Mouse (Mus musculus) midbrain, embryonic 16.5 days (tissue): ENCODE measurements at regions not wholly inside any gene's neighbourhood (a gene's known extent, or its start where the extent isn't known, plus 50 kb on each side); places are given as distances from the start of the nearest gene placed in this dataset.

Experiments used
- ATAC-seq: fragments of 200-750 bp; cut with Nextera tagmentation; 2 replicates; pipeline ENCODE4 v1.8.0; 2017; ENCODE audit warnings: moderate TSS enrichment
- H3K27ac ChIP-seq: fragments of 300-500 bp; sonication (generic); 2 replicates; pipeline ENCODE4 v1.5.1; 2014; ENCODE audit warnings: mild to moderate bottlenecking, low read length, mixed read lengths
- H3K27me3 ChIP-seq: fragments of 300-500 bp; sonication (generic); 2 replicates; pipeline ENCODE4 v1.6.1; 2014; ENCODE audit warnings: low read depth, low read length, mixed read lengths; ENCODE audit not compliant: control insufficient read depth, insufficient read depth
- H3K36me3 ChIP-seq: fragments of 300-500 bp; sonication (generic); 2 replicates; pipeline ENCODE4 v1.6.1; 2014; ENCODE audit warnings: mild to moderate bottlenecking, low read length, moderate library complexity, mixed read lengths; ENCODE audit not compliant: control insufficient read depth, insufficient read depth
- H3K4me1 ChIP-seq: fragments of 300-500 bp; sonication (generic); 2 replicates; pipeline ENCODE4 v1.6.1; 2014; ENCODE audit warnings: mild to moderate bottlenecking, low read length, mixed read lengths; ENCODE audit not compliant: control insufficient read depth, insufficient read depth
- H3K4me2 ChIP-seq: fragments of 300-500 bp; sonication (generic); 2 replicates; pipeline ENCODE4 v1.6.1; 2014; ENCODE audit warnings: mild to moderate bottlenecking, low read length, mixed read lengths
- H3K4me3 ChIP-seq: fragments of 300-500 bp; sonication (generic); 2 replicates; pipeline ENCODE4 v1.5.1; 2014; ENCODE audit warnings: low read depth, mild to moderate bottlenecking, low read length, moderate library complexity, mixed read lengths
- H3K9ac ChIP-seq: fragments of 300-500 bp; sonication (generic); 2 replicates; pipeline ENCODE4 v1.6.1; 2014; ENCODE audit warnings: low read depth, low read length, mixed read lengths
- H3K9me3 ChIP-seq: fragments of 300-500 bp; sonication (generic); replicated peaks from 2 replicates; pipeline ENCODE4 v1.6.1; 2014; ENCODE audit warnings: mild to moderate bottlenecking, low read length, mixed read lengths; ENCODE audit not compliant: control insufficient read depth, poor library complexity, severe bottlenecking
- WGBS: fragments of 180-500 bp; shearing (Covaris S2); extraction: QIAGEN DNeasy Blood & Tissue Kit; methylation state at CpG from one replicate; pipeline ENCODE4 v1.1.7; 2014; 5-methylcytosine and 5-hydroxymethylcytosine counted together

DNA sequence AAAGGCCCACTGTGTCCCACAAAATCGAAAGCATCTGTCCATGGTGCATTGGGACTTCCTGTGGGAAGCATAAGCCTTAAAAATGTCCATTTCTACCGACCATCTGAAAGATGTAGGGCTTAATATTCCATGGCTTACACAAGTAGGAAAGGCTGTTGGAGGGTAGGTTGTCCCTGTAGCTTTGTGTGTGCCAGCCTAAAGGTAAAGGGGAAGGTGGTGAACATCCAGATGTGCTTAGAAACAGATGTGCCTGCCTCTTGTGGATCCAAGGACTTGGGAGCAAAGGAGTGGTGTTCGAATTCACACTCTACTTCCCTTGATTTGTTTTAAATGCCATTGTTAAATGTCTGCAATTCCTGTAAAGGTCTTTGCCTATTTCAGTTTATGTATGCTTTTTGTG, 265.9 kb upstream of the Lyplal1 start:
- no peak overlapping the region for H3K9ac ChIP-seq
- no peak for ATAC-seq
- no peaks in the 10 kb centered on the region for H3K9me3 ChIP-seq
- H3K4me3 ChIP-seq, result no peak overlapping the region
- 85% methylated on average over 3 of the region's 3 CpGs for WGBS
- H3K27ac ChIP-seq, result no peak overlapping the region
- H3K4me1 ChIP-seq, result no peaks in the 10 kb centered on the region
- no peaks in the 10 kb centered on the region for H3K27me3 ChIP-seq
- no peaks in the 10 kb centered on the region for H3K36me3 ChIP-seq
- no peak overlapping the region for H3K4me2 ChIP-seq

DNA sequence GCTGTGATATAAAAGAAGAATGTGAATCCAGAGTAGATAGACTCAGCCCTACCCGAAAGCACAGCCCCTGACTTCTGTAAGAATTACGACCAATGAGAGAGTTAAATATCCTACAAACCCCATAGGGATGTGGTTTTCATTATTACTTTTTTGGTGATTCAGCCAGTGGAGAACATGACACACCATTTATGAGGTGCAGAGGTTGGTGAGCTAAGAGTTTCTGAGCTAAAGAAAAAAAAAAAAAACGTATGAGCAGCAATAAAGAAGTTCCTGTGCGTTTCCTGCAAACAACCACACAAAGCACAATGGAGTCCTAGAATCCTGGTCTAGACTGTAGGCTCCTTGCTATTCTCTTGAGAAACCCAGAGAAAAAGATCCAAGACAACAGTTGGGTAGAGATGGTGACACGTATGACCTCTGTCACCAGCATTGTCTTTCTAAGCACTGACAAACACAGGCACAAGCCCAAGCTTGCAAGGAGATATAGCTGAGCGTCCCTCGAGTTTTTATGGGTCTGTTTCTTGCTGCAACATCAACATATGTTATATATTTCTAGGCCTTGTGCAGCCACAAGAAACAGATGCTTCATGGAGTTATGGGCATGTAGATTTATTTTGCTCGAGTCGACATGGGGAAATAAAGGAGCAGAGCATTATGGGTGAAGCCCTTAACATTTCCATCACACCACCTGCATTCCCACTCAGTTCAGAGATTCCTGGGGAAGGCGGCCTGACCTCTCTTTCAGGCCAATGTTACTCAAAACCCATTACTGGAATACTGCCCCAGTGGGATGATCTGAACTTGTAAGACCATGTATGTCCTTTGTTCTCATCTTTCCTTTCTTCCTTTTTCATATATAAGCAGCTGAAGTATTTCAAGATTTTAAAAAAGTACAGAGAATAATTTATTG, 263.1 kb upstream of the Lyplal1 start:
- 89% methylated on average over 10 of the region's 10 CpGs for WGBS
- no peak for ATAC-seq
- Histone ChIP-seq H3K4me1 (no peaks in the 10 kb centered on the region), H3K27me3 (no peaks in the 10 kb centered on the region), H3K36me3 (no peaks in the 10 kb centered on the region), H3K9me3 (no peaks in the 10 kb centered on the region), H3K27ac (no peak overlapping the region), H3K4me2 (no peak overlapping the region), H3K9ac (no peak overlapping the region), H3K4me3 (no peak overlapping the region)

DNA sequence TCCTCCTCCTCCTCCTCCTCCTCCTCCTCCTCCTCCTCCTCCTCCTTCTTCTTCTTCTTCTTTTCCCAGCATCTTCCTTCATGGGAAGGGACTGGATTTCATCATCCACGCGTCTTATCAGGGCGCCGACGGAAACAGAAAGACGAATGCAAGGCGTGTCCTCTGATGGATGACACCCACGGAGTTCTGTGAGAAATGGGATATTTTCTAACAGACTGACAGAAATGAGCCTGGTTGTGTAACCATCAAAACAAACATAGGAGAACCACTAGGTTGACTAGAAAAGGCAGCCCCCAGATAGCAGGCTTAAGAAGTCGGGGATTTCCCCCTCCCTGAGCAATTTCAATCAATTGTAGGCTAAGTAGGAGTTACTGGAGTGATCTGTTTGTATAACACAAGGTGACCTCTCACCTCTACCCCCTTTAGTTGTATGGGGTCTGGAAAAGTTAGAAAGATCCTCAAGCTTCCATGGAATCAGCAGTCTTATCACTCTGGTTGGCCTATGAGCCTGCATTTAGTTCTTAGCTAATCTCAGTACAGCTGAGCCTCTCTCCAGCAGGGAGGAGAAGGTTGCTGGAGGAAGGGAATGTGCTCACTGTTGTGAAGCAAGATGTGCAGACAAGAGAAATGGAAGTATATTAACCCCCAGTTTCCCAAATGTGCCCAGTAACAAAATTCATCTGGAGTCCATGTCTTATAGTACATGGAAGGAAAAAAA, 260.0 kb upstream of the Lyplal1 start:
- H3K9me3 ChIP-seq, result no peaks in the 10 kb centered on the region

DNA sequence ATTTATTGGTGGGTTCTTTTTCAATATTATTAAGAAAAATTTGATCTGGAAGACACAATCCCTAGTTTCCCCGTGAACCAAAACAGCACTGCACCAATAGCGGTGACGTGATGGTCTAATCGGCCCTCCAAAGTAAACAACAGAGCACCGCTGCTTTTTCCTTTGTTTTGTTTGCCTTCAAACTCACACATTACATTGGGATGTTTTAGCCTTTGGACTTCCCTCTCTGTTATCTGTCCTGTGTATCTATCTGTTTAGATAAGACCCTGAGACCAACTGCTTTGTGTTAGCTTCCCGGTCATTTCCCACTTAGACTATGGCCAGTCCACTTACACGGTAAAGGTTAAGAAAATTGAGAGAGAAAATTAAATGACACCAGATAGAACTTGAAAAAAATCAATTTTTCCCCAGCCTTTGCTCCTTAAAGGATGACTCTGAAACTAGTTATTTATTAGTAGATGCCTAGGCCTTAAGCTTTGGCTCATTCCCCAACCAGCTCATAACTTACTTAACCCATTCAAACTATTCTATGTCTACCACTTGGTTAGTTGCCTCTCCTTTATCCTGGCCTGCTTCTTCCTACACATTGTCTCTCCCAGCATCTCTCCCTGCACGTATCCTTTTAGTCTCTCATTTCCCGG, 257.0 kb upstream of the Lyplal1 start:
- no peak overlapping the region for H3K4me3 ChIP-seq
- no peaks in the 10 kb centered on the region for H3K4me1 ChIP-seq
- no peak overlapping the region for H3K4me2 ChIP-seq
- no peaks in the 10 kb centered on the region for H3K27me3 ChIP-seq
- H3K27ac ChIP-seq, result no peak overlapping the region
- H3K36me3 ChIP-seq, result no peaks in the 10 kb centered on the region
- no peak overlapping the region for H3K9ac ChIP-seq
- H3K9me3 ChIP-seq, result no peaks in the 10 kb centered on the region
- no peak for ATAC-seq
- 83% methylated on average over 9 of the region's 9 CpGs for WGBS

More for the DNA sequence above, 260.0 kb upstream of the Lyplal1 start:
- Histone ChIP-seq H3K9ac (no peak overlapping the region), H3K4me1 (no peaks in the 10 kb centered on the region), H3K36me3 (no peaks in the 10 kb centered on the region), H3K27ac (no peak overlapping the region), H3K27me3 (no peaks in the 10 kb centered on the region), H3K4me2 (no peak overlapping the region), H3K4me3 (no peak overlapping the region)
- 93% methylated on average over 7 of the region's 9 CpGs for WGBS
- ATAC-seq, result no peak

DNA sequence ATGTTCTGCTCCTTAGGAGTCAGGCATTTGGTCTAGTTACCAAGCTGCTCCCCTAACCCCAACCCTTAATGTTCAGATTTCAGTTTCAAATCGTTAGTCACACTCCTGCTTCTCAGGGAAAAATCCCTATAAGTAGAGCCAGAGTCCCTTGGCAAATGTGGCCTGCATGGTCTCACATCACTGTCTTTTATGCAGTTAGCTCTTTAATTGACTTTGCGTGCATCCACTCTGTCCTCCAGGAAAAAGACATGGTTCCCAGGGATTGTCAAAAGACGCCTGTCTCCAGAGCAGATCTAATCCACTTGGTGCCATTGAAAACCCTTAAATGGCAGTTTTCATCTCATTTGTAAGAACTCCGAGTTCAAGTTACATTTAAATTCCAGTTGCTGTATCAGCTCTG, 256.3 kb upstream of the Lyplal1 start:
- H3K4me3 ChIP-seq, result no peak overlapping the region
- no peaks in the 10 kb centered on the region for H3K9me3 ChIP-seq
- 17% methylated on average over 4 of the region's 4 CpGs for WGBS
- H3K27me3 ChIP-seq, result no peaks in the 10 kb centered on the region
- no peaks in the 10 kb centered on the region for H3K4me1 ChIP-seq
- H3K9ac ChIP-seq, result no peak overlapping the region
- ATAC-seq, result no peak
- no peak overlapping the region for H3K27ac ChIP-seq
- H3K4me2 ChIP-seq, result no peak overlapping the region
- no peaks in the 10 kb centered on the region for H3K36me3 ChIP-seq

DNA sequence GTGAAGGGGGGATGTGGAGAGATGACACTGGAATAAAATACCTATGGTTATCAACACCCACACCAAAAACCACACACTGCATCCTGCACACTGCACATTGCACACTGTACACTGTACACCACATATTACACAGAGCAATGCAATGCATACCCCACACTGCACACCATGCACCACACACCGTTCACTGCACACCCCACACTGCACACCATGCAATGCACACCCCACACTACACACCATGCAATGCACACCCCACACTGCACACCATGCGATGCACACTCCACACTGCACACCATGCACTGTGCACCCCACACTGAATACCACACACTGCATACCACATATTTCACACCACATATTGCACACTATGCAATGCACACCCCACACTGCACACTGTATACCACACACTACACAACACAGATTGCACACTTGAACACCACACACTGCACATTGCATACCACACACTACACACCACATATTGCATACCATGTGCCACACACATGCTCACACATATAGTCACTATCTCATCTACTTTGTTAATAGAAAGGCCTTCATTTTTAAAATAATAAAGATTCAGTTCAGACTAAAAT, 255.8 kb upstream of the Lyplal1 start:
- H3K9ac ChIP-seq, result no peak overlapping the region
- H3K4me3 ChIP-seq, result no peak overlapping the region
- H3K4me1 ChIP-seq, result no peaks in the 10 kb centered on the region
- 98% methylated on average over 2 of the region's 2 CpGs for WGBS
- H3K27ac ChIP-seq, result no peak overlapping the region
- ATAC-seq, result peak; percentile 32; the same call in 1 of the 2 replicates
- H3K27me3 ChIP-seq, result no peaks in the 10 kb centered on the region
- no peaks in the 10 kb centered on the region for H3K9me3 ChIP-seq
- no peak overlapping the region for H3K4me2 ChIP-seq
- no peaks in the 10 kb centered on the region for H3K36me3 ChIP-seq

DNA sequence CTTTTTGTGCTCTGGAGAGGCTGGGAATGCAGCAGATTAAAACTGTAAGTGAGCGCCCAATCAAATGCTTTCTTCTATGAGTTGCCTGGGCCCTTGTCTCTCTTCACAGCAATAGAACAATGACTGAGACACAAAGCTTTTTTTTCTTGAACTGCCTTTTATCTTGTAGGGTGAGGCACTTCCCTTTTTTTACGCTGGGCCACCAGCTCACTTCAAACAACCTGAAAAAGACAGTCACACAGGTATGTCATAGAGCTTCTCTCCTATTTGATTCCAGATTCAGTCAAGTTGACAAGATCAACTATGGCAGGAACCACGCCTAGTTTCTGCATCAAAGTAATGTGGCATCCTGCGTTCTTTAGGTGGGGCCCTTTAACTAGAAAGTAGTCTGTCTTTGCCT, 246.2 kb upstream of the Lyplal1 start:
- H3K27me3 ChIP-seq, result no peaks in the 10 kb centered on the region
- no peak overlapping the region for H3K27ac ChIP-seq
- no peak overlapping the region for H3K4me3 ChIP-seq
- H3K4me2 ChIP-seq, result no peak overlapping the region
- no peaks in the 10 kb centered on the region for H3K36me3 ChIP-seq
- no peaks in the 10 kb centered on the region for H3K4me1 ChIP-seq
- no peak overlapping the region for H3K9ac ChIP-seq
- ATAC-seq, result no peak
- no peaks in the 10 kb centered on the region for H3K9me3 ChIP-seq
- WGBS, result 79% methylated on average over 4 of the region's 4 CpGs

DNA sequence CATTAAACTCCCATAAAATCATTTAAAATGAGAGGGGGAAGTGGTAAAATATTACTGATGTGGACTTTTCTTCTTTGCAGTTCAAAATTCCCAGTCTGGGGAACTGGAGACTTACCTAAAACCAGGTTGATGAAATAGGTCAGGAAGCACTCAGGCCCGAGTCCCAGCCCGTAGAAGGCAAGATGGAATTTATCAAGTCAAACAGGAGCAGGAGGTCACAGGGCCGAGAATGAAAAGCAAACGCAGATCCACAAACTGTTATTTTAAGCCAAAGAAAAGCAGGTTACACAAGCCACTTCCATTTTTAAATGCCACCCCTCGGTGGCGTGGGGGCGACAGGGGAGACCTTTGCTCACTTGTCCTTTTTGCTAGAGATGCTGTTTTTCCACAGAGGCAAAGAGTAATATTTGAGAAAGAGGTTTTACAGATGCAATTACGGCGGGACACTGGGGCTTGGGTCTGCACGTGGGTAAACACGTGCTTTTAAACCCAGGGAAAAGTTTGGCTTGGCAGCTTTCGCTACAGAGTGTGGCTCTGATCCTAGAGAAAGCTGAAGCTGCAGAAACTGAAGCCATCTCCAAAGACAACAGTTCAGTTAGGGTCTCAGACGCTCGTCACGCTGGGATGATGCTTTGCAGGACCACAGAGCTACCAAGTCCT, 241.0 kb upstream of the Lyplal1 start:
- ATAC-seq, result no peak

More for the DNA sequence above, 241.0 kb upstream of the Lyplal1 start:
- no peak overlapping the region for H3K4me2 ChIP-seq
- no peaks in the 10 kb centered on the region for H3K4me1 ChIP-seq
- H3K4me3 ChIP-seq, result no peak overlapping the region
- no peak overlapping the region for H3K27ac ChIP-seq
- no peaks in the 10 kb centered on the region for H3K9me3 ChIP-seq
- H3K27me3 ChIP-seq, result no peaks in the 10 kb centered on the region
- no peaks in the 10 kb centered on the region for H3K36me3 ChIP-seq
- 81% methylated on average over 15 of the region's 15 CpGs for WGBS
- no peak overlapping the region for H3K9ac ChIP-seq
